Mouse (Mus musculus): ENCODE data around the gene Mtx1.
A peak's percentile ranks its signal among the peaks of the same experiment; 100 is the strongest.

Mtx1 gene

GRCm38 (mm10) chr3:89226900-89227299 lies at the start of gene Mtx1:
Mtx1 (minus strand) TSS chr3:89227088.
- no peak for DNase-seq (ENCODE audit: low spot score in 2 of 2)

DNA sequence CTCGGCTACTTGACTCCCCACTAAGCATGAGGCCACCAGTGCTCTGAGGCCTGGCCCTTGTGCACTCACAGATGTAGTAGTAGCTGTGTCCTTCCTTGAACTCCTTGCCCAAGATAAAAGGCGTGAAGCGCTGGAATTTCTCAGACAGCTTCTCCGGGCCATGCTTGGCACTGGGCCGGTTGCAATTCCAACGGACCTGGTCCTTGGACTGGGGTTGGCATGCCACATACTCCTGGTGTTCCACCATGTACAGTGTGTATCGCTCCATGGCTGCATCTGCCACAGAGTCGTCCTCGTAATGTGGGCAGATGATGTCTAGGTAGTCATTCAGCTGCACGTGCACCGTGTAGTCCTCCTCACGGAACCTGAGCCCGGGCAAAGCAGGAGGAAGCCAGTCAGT lies 49.2 kb upstream of the Mtx1 start:
- no peak for DNase-seq (ENCODE audit: low spot score in 2 of 2)

GRCm38 (mm10) chr3:89271760-89272159 lies 44.9 kb upstream of the Mtx1 start:
- no peak for DNase-seq (ENCODE audit: low spot score in 2 of 2)

DNA sequence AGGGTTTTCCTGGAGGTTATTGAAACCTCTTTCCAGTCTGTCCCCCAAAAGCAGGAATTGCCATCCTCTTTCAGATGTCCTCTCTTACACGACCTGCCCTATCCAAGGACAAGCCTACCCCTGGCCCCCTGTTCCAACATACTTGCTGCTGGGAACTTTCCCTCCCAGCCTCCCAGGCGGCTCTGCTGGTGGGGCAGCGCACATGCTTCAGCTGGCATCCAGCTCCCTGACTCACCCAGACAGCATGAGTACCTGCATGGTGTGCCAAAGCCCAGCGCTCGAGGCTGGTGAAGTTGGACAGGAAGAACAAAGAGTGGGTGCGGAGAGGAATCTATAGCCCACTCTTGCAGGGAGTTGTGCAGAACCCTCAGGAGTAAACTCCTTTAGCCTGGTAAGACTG lies 44.0 kb upstream of the Mtx1 start:
- DNase-seq (ENCODE audit: low spot score in 2 of 2), result peak; percentile 36 to 59

DNA sequence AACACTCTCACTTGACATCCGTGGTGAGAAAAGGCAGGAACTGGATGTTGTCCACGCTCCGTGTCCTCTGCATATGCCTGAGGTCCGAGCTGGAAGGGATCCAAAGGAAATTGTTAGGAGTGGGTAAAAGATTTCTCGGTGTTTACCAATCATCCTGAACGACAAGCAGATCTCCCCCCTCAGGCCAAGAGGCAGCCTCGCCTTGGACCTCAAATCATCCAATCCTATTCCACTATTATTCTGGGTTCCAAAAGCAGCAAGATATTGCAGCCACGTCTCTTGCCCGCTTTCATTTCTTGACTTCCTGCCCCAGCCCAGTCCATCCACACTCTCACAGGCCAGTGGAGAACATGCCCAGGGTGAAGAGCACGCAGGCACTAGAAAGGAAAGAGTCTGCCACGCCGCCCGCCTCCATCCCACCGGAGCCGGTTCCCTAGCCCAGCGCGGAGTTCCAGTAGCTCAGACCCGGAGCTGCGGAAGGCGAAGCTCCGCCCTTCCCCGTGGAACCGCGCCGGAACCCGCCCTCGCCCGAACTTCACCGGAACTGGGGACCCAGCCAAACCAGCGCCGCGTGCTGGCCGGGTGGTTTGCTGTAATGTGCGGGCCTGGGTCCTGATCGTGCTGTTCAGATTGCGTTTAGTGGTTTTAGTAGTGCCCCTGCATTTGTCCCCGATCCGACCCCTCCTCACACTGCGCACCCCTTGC lies 43.3 kb upstream of the Mtx1 start, which contains the start of gene Slc50a1:
Gene Slc50a1, minus strand, starts transcription at position 520 of the 705 bp plus-strand sequence.
- peak; percentile 79 to 88 for DNase-seq (ENCODE audit: low spot score in 2 of 2)

DNA sequence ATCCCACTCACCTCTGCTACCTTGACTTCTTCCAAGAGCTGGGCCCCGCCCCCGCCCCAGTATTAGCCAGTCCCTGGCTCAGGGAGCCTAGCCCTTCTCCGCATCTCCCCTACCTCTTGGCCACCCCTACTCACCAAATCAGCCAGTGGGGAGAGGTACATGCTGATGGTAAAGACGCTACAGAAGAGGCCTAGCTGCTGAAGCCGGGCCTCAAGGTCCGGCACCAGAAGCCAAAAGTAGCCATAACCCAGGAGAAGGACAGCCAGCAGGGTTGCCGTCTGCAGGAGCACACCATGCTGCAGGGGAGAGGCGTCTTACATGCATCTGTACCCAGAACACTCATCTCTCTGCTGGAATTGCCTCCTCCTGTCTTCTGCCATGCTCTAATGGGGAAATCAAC lies 42.0 kb upstream of the Mtx1 start:
- no peak for DNase-seq (ENCODE audit: low spot score in 2 of 2)

- DNase-seq (ENCODE audit: low spot score in 2 of 2), result peak; percentile 74 to 80
Observed at GRCm38 (mm10) chr3:89266439-89266893, 39.6 kb upstream of the Mtx1 start.

DNA sequence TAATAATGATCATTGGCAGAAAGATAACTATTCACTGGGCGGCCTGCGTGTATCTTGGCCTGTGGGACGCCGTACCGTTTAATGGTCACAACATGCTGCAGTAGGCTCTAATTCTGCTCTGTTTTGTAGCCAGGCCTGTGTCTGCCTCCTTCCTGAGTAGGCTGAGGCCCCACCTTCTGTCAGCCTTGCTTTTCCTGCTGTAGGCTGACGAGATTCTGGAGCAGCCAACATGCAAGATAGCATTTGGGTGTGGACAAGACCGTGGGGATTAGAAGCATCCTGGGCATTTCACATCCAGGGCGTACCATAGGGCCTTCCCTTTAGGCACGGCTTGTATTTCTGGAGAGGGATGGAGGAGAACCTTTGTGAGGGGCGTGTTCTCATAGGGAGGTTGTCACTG lies 35.5 kb upstream of the Mtx1 start:
- DNase-seq (ENCODE audit: low spot score in 2 of 2), result no peak

DNA sequence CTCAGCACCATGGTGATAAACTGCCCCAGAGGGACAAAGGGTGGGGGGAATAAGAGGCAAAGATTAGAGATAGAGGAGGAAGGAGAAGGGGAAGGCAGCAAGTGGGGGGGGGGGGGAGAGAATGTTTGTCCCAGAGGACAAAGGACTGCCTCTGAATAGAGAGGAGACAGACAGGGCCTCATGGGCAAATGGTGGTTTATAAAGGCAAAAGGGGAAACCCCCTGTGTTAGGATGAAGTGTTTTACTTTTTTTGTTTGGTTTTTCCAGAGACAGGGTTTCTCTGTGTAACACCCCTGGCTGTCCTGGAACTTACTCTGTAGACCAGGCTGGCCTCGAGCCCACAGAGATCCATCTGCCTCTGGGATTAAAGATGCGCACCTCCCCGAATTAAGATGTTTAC lies 33.3 kb upstream of the Mtx1 start:
- DNase-seq (ENCODE audit: low spot score in 2 of 2), result no peak

DNA sequence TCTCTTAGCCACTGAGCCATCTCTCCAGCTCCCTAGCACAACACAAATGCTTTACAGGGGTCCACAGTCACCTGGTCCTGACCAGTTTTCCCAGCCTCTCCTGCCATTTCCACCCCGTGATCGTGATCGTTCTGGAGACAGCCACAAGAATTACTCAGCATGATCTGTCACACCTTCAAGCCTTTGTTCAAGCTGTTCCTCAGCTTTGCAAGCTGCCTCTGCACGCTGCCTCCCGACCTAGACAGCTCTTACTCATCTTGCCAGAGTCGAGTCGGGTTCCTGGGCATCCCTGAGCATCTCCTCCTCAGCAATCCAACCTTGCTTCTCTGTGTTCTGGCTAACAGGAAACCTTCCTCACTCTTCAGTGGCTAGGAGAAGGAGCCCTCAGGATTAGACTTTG lies 32.2 kb upstream of the Mtx1 start, which contains the start of gene Dpm3:
Gene Dpm3, plus strand, starts transcription at position 283 of the 400 bp plus-strand sequence.
- no peak for DNase-seq (ENCODE audit: low spot score in 2 of 2)

GRCm38 (mm10) chr3:89256177-89256576 lies 29.3 kb upstream of the Mtx1 start:
- no peak for DNase-seq (ENCODE audit: low spot score in 2 of 2)

GRCm38 (mm10) chr3:89254994-89255393 lies 28.1 kb upstream of the Mtx1 start:
- no peak for DNase-seq (ENCODE audit: low spot score in 2 of 2)

DNA sequence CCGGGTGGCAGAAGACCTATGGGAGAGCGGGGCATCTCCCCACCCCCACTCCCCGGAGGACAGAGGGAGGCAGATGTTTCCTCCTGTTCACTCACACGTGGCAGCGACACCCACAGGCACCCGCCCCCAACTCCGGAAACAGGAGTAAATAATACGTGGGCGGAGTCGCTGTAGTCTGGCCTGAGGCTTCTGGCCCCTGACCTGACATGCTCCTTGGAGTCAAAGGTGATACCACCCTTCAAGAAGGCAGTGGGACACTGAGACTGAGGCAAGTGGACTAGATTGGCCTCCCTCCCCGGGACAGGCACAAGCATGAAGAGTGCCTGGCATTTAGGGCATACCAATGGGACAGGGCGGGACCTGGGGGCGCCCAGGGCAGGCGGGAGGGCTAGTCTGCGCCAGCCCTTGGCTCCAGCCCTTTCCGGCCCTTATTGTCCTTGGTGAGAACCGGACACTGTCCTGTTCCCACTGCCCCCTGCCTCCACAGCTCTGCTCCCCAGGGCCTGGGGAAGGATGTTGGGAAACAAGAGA lies 24.5 kb upstream of the Mtx1 start:
- DNase-seq (ENCODE audit: low spot score in 2 of 2), result no peak

GRCm38 (mm10) chr3:89250435-89251040 lies 23.6 kb upstream of the Mtx1 start:
- peak; percentile 61 to 76 for DNase-seq (ENCODE audit: low spot score in 2 of 2)

DNA sequence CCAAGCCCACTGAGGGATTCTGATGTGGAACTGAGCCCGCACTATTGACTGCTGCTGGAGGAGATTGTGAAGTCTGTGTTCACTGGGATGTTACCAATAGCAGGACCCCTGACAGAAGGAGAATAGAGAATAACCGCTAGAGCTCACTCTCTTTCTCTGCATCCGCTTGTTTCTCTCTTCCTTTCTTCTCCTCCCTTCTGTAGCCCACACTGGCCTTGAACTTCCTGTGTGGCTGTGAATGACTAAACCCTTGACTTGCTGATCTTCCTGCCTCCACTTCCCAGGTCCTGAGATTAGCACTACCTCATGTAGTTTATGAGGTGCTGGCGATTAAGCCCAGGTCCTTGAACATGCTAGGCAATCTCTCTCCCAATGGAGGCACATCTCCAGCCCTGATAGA lies 20.6 kb upstream of the Mtx1 start:
- no peak for DNase-seq (ENCODE audit: low spot score in 2 of 2)

- DNase-seq (ENCODE audit: low spot score in 2 of 2), result peak; percentile 82 to 88
Observed at GRCm38 (mm10) chr3:89246261-89247100, 19.6 kb upstream of the Mtx1 start, which contains the start of gene Trim46. Trim46 (minus strand) TSS chr3:89246309.

- DNase-seq (ENCODE audit: low spot score in 2 of 2), result no peak
Observed at GRCm38 (mm10) chr3:89245688-89246171, 18.8 kb upstream of the Mtx1 start, which contains the start of gene Krtcap2. Krtcap2 (plus strand) TSS chr3:89245966.

DNA sequence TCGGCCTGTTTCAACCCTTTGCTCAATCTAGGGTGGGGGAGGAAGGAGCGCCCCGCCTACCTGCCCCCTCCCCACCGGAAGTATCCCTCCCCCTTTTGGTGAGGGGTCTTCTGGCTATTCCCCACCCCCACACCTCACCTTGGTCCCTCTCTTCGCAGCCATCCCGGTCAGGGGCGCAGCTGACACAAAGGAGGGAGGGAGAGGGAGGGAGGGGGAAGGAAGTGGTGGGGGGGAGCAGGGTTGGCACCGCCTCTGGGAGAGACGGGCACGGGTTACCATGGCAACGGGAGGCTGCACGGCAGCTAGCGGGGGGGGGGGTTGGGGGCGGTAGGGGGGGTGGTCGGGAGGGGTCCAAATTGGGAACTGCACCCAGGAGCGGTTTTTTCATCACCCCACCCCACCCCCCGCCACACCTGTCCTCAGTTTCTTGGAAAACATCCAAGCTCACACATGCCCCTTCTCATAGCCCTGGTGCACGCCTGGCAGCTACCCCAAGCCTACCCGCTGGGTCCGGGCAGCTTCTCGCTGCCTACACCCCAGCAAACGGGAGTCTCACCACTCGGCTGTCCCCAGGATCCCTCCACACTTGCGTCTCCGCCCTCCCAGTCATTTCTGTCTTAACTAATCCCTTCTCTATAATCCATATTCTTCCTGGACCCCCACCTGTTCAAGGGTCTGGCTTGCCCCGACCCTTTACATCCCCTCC lies 18.2 kb upstream of the Mtx1 start:
- no peak for DNase-seq (ENCODE audit: low spot score in 2 of 2)

GRCm38 (mm10) chr3:89244158-89244981 lies 17.5 kb upstream of the Mtx1 start:
- no peak for DNase-seq (ENCODE audit: low spot score in 2 of 2)

- DNase-seq (ENCODE audit: low spot score in 2 of 2), result no peak
Observed at GRCm38 (mm10) chr3:89243609-89244008, 16.7 kb upstream of the Mtx1 start.

Data from urinary bladder, postnatal 36 days (tissue).